Mouse (Mus musculus) left cerebral cortex, postnatal 14 days (tissue): ENCODE measurements around the gene Pten. TPM values are rescaled to one million over a fixed set of nuclear protein-coding genes. Genes with fewer than 3 reads are reported as not detected.

ENCODE experiments used
- DNase-seq, 2 experiments: peaks; one replicate each; pipeline ENCODE4 v3.0.0; 2021 to 2022; ENCODE audit warnings: low spot score in 2 of 2, mixed read lengths in 1 of 2
- intact Hi-C: fragments of 180-260 bp; cut with DNase I; formaldehyde crosslinking; loops from one replicate; pipeline ENCODE4 v1.15.1; 2025
- long read RNA-seq, 2 experiments: library from polyadenylated mRNA; stranded (forward); transcript quantifications; one replicate each; pipeline ENCODE4 v2.0.0; 2021
- total RNA-seq, 2 experiments: library from RNA; stranded (reverse); gene quantifications; 2 replicates each; pipeline ENCODE4 v1.2.3; 2021

Pten gene
- total RNA-seq, result 100 to 1,000 TPM; 147 to 158 TPM
- long read RNA-seq, experiment 1, full-length matches to known transcripts, result 106 of 124 reads
- long read RNA-seq, experiment 1, partial matches to known transcripts, result 6 of 124 reads
- long read RNA-seq, experiment 1, other reads (novel, unspliced or antisense), result 12 of 124 reads
- long read RNA-seq, experiment 2, full-length matches to known transcripts, result 90 of 117 reads
- long read RNA-seq, experiment 2, partial matches to known transcripts, result 9 of 117 reads
- long read RNA-seq, experiment 2, other reads (novel, unspliced or antisense), result 18 of 117 reads

- peak; percentile 95 to 98 for DNase-seq
- intact Hi-C loops, result loop anchor here (2.0 to 10.0 kb wide), 5 partner anchors 45 to 608 kb away; no protein-coding TSS in a partner anchor
These were observed at the start of gene Pten for GRCm38 (mm10) chr19:32756900-32757725. Pten (plus strand) TSS chr19:32757497.

GRCm38 (mm10) chr19:32708996-32709395, 48.3 kb upstream of the Pten start:
- intact Hi-C loops, result no loop called here

DNA sequence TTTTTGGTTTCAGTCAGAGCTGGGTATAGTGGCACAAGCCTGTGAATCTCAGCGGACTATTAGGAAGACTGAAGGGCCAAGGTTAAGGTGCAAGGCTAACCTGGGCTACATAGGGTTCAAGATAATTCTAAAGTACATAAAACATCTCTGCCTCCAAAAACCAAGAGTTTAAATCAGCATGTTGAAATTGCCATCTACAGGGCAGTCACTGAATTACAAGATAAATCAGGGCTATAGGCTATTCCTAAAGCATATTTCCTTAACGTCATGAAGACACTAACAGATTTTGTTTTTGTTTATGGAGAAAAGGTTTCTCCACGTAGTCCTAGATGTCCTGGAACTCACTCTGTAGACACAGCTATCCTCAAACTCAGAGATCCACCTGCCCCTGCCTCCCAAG, 47.0 kb upstream of the Pten start:
- peak in 1 of 2 experiments; percentile 49 for DNase-seq
- intact Hi-C loops, result loop anchor here (5.0 kb wide), 1 partner anchor 47 kb away; the partner anchor contains the start of gene Pten

More at GRCm38 (mm10) chr19:32708996-32709395, 48.3 kb upstream of the Pten start:
- DNase-seq, result no peak

GRCm38 (mm10) chr19:32711761-32712541, 45.3 kb upstream of the Pten start:
- intact Hi-C loops, result loop anchor here (5.0 kb wide), 1 partner anchor 45 kb away; the partner anchor contains the start of gene Pten

DNA sequence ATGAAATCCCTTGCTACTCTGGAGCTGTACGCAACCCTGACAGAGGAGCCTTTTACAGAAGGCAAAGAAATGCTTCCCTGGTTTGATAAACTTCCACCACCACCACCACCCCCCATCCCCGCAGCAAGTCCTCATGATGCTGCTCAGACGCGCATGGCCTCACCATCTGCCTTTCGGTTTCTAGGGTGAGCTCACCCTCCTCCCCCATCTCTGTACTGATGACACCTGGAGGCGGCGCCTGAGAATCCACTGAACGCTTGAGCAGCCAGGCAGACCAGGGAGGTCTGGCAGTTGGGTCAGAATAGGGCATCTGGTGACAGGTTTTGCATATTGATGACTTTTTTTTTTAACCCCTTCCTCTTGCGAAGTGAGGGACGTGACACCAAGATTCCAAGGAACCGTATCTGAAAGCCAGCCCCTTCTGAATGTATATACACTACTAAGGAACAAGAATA, 44.7 kb upstream of the Pten start:
- DNase-seq, result peak; percentile 74 to 89
- intact Hi-C loops, result loop anchor here (5.0 kb wide), 1 partner anchor 45 kb away; the partner anchor contains the start of gene Pten

More at GRCm38 (mm10) chr19:32711761-32712541, 45.3 kb upstream of the Pten start:
- DNase-seq, result peak; percentile 90 to 92

GRCm38 (mm10) chr19:32713471-32713870, 43.8 kb upstream of the Pten start:
- DNase-seq, result no peak
- intact Hi-C loops, result loop anchor here (5.0 kb wide), 1 partner anchor 44 kb away; the partner anchor contains the start of gene Pten

DNA sequence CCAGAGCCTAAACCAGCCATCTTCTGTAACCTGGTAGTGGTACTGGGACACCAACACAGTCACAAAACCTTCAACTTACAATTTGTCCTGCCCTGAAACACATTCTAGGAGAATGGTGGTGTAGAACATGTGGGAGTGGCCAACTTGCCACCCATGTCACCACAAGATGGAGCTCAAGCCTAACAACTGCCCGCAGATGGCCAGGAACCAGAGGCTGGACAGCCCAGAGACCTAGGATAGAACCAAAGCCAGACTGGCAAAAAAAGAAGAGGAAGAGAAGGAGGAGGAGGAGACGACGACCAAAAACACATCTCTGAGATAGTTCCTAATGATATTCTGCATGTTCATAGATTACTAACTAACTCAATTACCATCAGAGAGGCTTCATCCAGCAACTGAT, 42.1 kb upstream of the Pten start:
- intact Hi-C loops, result loop anchor here (1.0 to 2.0 kb wide), 2 partner anchors 512 to 651 kb away; no protein-coding TSS in a partner anchor
- peak; percentile 77 to 78 for DNase-seq

DNA sequence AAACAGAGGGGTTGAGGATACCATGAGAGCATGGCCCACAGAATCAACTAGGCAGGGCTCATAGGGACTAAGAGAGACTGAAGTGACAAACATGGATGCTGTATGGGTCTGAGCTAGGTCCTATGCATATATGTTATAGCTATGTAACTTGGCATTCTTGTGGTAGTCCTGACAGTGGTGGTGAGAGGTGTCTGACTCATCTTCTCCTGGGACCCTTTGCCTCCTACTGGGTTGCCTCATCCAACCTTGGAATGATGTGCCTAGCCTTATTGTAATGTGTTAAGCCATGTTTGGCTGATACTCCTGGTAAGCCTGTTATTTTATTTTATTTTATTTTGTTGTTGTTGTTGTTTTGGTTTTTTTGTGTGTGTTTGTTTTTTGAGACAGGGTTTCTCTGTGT, 41.6 kb upstream of the Pten start:
- no peak for DNase-seq
- intact Hi-C loops, result loop anchor here (1.0 to 2.0 kb wide), 2 partner anchors 511 to 651 kb away; no protein-coding TSS in a partner anchor

DNA sequence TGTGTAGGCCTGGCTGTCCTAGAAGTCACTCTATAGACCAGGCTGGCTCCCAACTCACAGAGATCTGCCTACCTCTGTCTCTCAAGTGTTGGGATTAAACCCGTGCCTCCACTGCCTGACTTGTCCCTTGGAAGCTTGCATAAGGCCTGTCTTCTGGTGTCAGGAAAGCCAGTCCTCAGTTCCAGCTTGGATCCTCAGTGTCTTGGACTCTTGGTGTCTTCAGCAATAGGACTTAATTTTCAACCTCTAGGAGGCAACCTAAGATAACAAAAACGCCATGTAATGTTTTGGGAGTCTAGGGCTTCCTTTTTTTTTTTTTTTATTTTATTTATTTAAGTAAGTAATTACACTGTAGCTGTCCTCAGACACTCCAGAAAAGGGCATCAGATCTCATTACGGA, 39.7 kb upstream of the Pten start:
- no peak for DNase-seq
- intact Hi-C loops, result no loop called here

- DNase-seq, result no peak
- intact Hi-C loops, result no loop called here
These were observed 37.0 kb upstream of the Pten start for GRCm38 (mm10) chr19:32720319-32720718.

GRCm38 (mm10) chr19:32723817-32724216, 33.5 kb upstream of the Pten start:
- intact Hi-C loops, result no loop called here
- no peak for DNase-seq

GRCm38 (mm10) chr19:32726451-32727325, 30.6 kb upstream of the Pten start:
- no peak for DNase-seq
- intact Hi-C loops, result no loop called here

DNA sequence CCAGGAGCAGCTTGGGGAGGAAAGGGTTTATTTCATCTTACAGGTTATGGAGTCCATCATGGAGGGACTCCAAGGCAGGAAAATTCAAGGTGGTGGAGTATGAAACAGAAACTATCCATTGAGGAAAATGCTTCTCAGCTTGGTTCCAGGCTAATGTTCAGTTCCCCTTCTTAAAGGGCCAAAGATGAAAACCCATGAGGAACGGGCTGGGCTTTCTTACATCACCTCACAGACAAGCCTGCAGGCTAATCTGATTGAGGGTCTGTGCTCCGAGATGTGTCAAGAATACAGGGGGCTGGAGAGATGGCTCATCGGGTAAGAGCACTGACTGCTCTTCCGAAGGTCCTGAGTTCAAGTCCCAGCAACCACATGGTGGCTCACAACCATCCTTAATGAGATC, 27.5 kb upstream of the Pten start:
- intact Hi-C loops, result no loop called here
- DNase-seq, result no peak

DNA sequence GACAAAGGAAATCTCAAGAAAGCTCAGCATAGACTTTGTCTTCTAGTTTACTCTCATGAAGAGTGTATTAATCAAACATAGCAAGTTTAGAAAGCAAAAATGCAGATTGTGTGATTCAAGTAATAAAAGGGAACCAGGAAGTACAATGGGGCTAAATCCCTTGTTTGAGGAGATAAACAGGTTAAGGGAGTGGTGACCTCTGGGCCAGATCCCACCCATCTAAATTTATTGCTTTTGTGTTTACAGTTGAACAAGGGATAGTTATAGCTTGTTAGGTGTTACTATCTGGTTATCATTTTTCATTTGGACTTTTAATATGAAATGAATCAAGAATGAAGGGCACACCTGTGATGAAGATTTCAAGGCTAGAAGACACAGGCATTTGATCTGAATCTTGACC, 24.4 kb upstream of the Pten start:
- intact Hi-C loops, result no loop called here
- no peak for DNase-seq

DNA sequence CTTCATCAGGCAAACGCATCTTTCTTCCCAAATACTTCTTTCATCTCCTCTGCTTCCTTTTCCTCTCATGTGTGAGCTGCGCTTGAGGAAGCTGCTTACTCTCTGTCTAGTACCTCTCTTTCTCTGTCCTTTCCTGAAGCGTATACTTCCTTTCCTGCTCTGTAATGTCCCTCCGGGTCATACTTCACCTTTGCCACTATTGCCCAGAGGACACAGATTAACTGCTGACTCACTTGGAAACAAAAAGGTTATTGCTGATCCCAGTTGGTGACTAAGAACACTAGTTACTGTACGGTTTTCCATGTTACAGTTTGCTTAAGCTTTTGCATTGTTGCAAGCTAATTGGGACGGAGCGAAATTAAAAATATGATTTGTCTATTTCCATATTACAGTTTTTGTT, 19.5 kb upstream of the Pten start:
- intact Hi-C loops, result no loop called here
- DNase-seq, result no peak

GRCm38 (mm10) chr19:32739686-32740085, 17.6 kb upstream of the Pten start, which contains the start of gene Atad1:
Atad1 (minus strand) TSS chr19:32739786.
- no peak for DNase-seq
- intact Hi-C loops, result no loop called here

GRCm38 (mm10) chr19:32740641-32741345, 16.5 kb upstream of the Pten start:
- DNase-seq, result no peak
- intact Hi-C loops, result no loop called here

GRCm38 (mm10) chr19:32749425-32749824, 7.9 kb upstream of the Pten start:
- DNase-seq, result peak; percentile 63 to 68
- intact Hi-C loops, result loop anchor here (2.0 kb wide), 1 partner anchor 477 kb away; no protein-coding TSS in a partner anchor
